Mouse (Mus musculus) CH12.LX (cell line): Measurements from ENCODE around the gene Ebi3. TPM values are rescaled to one million over a fixed set of nuclear protein-coding genes. Genes with fewer than 3 reads are reported as not detected.
A peak's percentile ranks its signal among the peaks of the same experiment; 100 is the strongest.
"Not testable (repeated sequence)": the region's sequence is repeated elsewhere in the genome, so short reads cannot be mapped to it uniquely, and the experiment has no call there.

Source experiments
- DNase-seq: peaks from one replicate; pipeline ENCODE4 v3.0.0-alpha.2; 2013; ENCODE audit errors: extremely low read depth
- H3K27ac ChIP-seq: 2 replicates; pipeline ENCODE4 v1.5.1; 2012; ENCODE audit warnings: low read depth, mild to moderate bottlenecking, control low read depth, moderate library complexity; ENCODE audit not compliant: insufficient read depth
- H3K27me3 ChIP-seq: replicated peaks from 2 replicates; pipeline ENCODE3; 2012; ENCODE audit warnings: inconsistent platforms
- H3K36me3 ChIP-seq, 2 experiments: replicated peaks in 1 of 2; 2 replicates each; pipeline versions ENCODE3 to v1.6.1; 2012; ENCODE audit warnings: inconsistent platforms in 1 of 2, low read length in 1 of 2, mild to moderate bottlenecking in 1 of 2, mixed read lengths in 1 of 2, moderate library complexity in 1 of 2; ENCODE audit not compliant: control insufficient read depth in 1 of 2, insufficient read depth in 1 of 2
- H3K4me1 ChIP-seq, 2 experiments: 2 replicates each; pipeline ENCODE4 v1.6.1; 2012; ENCODE audit warnings: inconsistent platforms in 1 of 2, moderate library complexity in 1 of 2; ENCODE audit not compliant: insufficient read depth in 2 of 2, control insufficient read depth in 1 of 2
- H3K4me2 ChIP-seq: 2 replicates; pipeline ENCODE4 v1.6.1; 2012; ENCODE audit warnings: low read depth, mild to moderate bottlenecking, control low read depth; ENCODE audit not compliant: poor library complexity, insufficient read depth, severe bottlenecking
- H3K4me3 ChIP-seq, 3 experiments: fragments of 150-350 bp in 1 of 3; sonication (generic) in 1 of 3; replicated peaks in 1 of 3; 2 replicates each; pipeline versions ENCODE3 to v1.5.1; 2011 to 2012; ENCODE audit warnings: low read depth in 2 of 3, low read length in 2 of 3, mild to moderate bottlenecking in 2 of 3, moderate library complexity in 2 of 3, control low read depth in 1 of 3, improper control_type of control experiment in 1 of 3, inconsistent platforms in 1 of 3, mixed read lengths in 1 of 3; ENCODE audit not compliant: poor library complexity in 1 of 3
- H3K79me2 ChIP-seq: replicated peaks from 2 replicates; pipeline ENCODE4 v1.6.1; 2012; ENCODE audit warnings: mild to moderate bottlenecking, moderate library complexity; ENCODE audit not compliant: control insufficient read depth, poor library complexity, insufficient read depth, severe bottlenecking; ENCODE audit errors: extremely low read depth
- H3K9ac ChIP-seq: 2 replicates; pipeline ENCODE4 v1.6.1; 2012; ENCODE audit warnings: low read depth, mild to moderate bottlenecking, control low read depth, moderate library complexity; ENCODE audit not compliant: insufficient read depth
- H3K9me3 ChIP-seq: replicated peaks from 2 replicates; pipeline ENCODE3; 2012; ENCODE audit warnings: low read length, inconsistent platforms, mixed read lengths
- BHLHE40 ChIP-seq: IDR thresholded peaks from 2 replicates; pipeline ENCODE4 v1.6.1; 2011; ENCODE audit warnings: mild to moderate bottlenecking, low read depth, low read length, improper control_type of control experiment
- CHD1 ChIP-seq: IDR thresholded peaks from 2 replicates; pipeline ENCODE4 v1.6.1; 2012; ENCODE audit warnings: low read depth, low read length, improper control_type of control experiment, inconsistent platforms
- E2F4 ChIP-seq: IDR thresholded peaks from 2 replicates; pipeline ENCODE4 v1.6.1; 2011; ENCODE audit warnings: low read depth, low read length, improper control_type of control experiment; ENCODE audit not compliant: insufficient replicate concordance
- ELF1 ChIP-seq: IDR thresholded peaks from 2 replicates; pipeline ENCODE4 v1.6.1; 2014; ENCODE audit warnings: low read depth, mild to moderate bottlenecking, inconsistent platforms, low read length, improper control_type of control experiment
- ETS1 ChIP-seq: conservative IDR thresholded peaks from 2 replicates; pipeline ENCODE4 v1.6.1; 2012; ENCODE audit warnings: low read depth, mild to moderate bottlenecking, inconsistent platforms, low read length, improper control_type of control experiment, moderate library complexity
- HCFC1 ChIP-seq: IDR thresholded peaks from 2 replicates; pipeline ENCODE4 v1.6.1; 2012; ENCODE audit warnings: low read depth, mild to moderate bottlenecking, inconsistent platforms, low read length, improper control_type of control experiment
- IRF4 ChIP-seq: IDR thresholded peaks from 2 replicates; pipeline ENCODE4 v1.6.1; 2014; ENCODE audit warnings: low read depth, mild to moderate bottlenecking, inconsistent platforms, low read length, improper control_type of control experiment
- KAT2A ChIP-seq: IDR thresholded peaks from 2 replicates; pipeline ENCODE4 v1.6.1; 2012; ENCODE audit warnings: low read length, improper control_type of control experiment, inconsistent platforms; ENCODE audit not compliant: insufficient replicate concordance
- MAFK ChIP-seq: IDR thresholded peaks from 2 replicates; pipeline ENCODE4 v1.6.1; 2011; ENCODE audit warnings: low read length, improper control_type of control experiment; ENCODE audit not compliant: insufficient replicate concordance
- MAX ChIP-seq: IDR thresholded peaks from 2 replicates; pipeline ENCODE4 v1.6.1; 2011; ENCODE audit warnings: low read length, improper control_type of control experiment
- MAZ ChIP-seq: IDR thresholded peaks from 2 replicates; pipeline ENCODE4 v1.6.1; 2012; ENCODE audit warnings: low read depth, mild to moderate bottlenecking, inconsistent platforms, low read length, improper control_type of control experiment, moderate library complexity
- MEF2A ChIP-seq: IDR thresholded peaks from 2 replicates; pipeline ENCODE4 v1.6.1; 2014; ENCODE audit warnings: low read depth, mild to moderate bottlenecking, inconsistent platforms, low read length, improper control_type of control experiment, borderline replicate concordance
- MXI1 ChIP-seq: IDR thresholded peaks from 2 replicates; pipeline ENCODE4 v1.6.1; 2011; ENCODE audit warnings: mild to moderate bottlenecking, low read depth, low read length, improper control_type of control experiment
- MYC ChIP-seq: IDR thresholded peaks from 2 replicates; pipeline ENCODE4 v1.6.1; 2011; ENCODE audit warnings: low read depth, mild to moderate bottlenecking, improper control_type of control experiment, low read length
- NELFE ChIP-seq: IDR thresholded peaks from 2 replicates; pipeline ENCODE4 v1.6.1; 2011; ENCODE audit warnings: low read depth, low read length, improper control_type of control experiment
- NRF1 ChIP-seq: IDR thresholded peaks from 2 replicates; pipeline ENCODE4 v1.6.1; 2014; ENCODE audit warnings: low read depth, mild to moderate bottlenecking, inconsistent platforms, low read length, improper control_type of control experiment, moderate library complexity
- PAX5 ChIP-seq: IDR thresholded peaks from 2 replicates; pipeline ENCODE4 v1.6.1; 2012; ENCODE audit warnings: low read length, inconsistent platforms, mixed read lengths
- POLR2A ChIP-seq: IDR thresholded peaks from 2 replicates; pipeline ENCODE4 v1.6.1; 2011; ENCODE audit warnings: low read depth, mild to moderate bottlenecking, improper control_type of control experiment, low read length
- POLR2AphosphoS2 ChIP-seq: IDR thresholded peaks from 2 replicates; pipeline ENCODE4 v1.6.1; 2011; ENCODE audit warnings: low read depth, low read length, improper control_type of control experiment
- RAD21 ChIP-seq: IDR thresholded peaks from 2 replicates; pipeline ENCODE4 v1.6.1; 2011; ENCODE audit warnings: low read depth, mild to moderate bottlenecking, low read length, improper control_type of control experiment, moderate library complexity
- SIN3A ChIP-seq: IDR thresholded peaks from 2 replicates; pipeline ENCODE4 v1.6.1; 2012; ENCODE audit warnings: low read length, improper control_type of control experiment, inconsistent platforms
- TBP ChIP-seq: conservative IDR thresholded peaks from 2 replicates; pipeline ENCODE4 v1.6.1; 2011; ENCODE audit warnings: low read depth, low read length, improper control_type of control experiment
- TCF12 ChIP-seq: IDR thresholded peaks from 2 replicates; pipeline ENCODE4 v1.6.1; 2014; ENCODE audit warnings: low read depth, mild to moderate bottlenecking, inconsistent platforms, low read length, improper control_type of control experiment
- USF2 ChIP-seq: conservative IDR thresholded peaks from 2 replicates; pipeline ENCODE4 v1.6.1; 2011; ENCODE audit warnings: low read depth, low read length, improper control_type of control experiment
- ZC3H11A ChIP-seq: IDR thresholded peaks from 2 replicates; pipeline ENCODE4 v1.6.1; 2012; ENCODE audit warnings: low read depth, mild to moderate bottlenecking, inconsistent platforms, low read length, improper control_type of control experiment
- ZMIZ1 ChIP-seq: IDR thresholded peaks from 2 replicates; pipeline ENCODE4 v1.6.1; 2012; ENCODE audit warnings: low read depth, mild to moderate bottlenecking, inconsistent platforms, low read length, improper control_type of control experiment
- ZNF384 ChIP-seq: IDR thresholded peaks from 2 replicates; pipeline ENCODE4 v1.6.1; 2012; ENCODE audit warnings: low read depth, low read length, improper control_type of control experiment, inconsistent platforms
- dilution Hi-C: fragments of 300-500 bp; cut with MboI; formaldehyde crosslinking; loops from 2 replicates; pipeline ENCODE4 v1.14.3; 2020; ENCODE audit warnings: low sequenced_read_pairs; ENCODE audit not compliant: extremely low pct_unique_long_range_greater_than_20kb, extremely low pct_ligation_motif_present
- in situ Hi-C: fragments of 300-500 bp; cut with MboI; formaldehyde crosslinking; loops from 3 replicates; pipeline ENCODE4 v1.14.3; 2019; ENCODE audit warnings: low sequenced_read_pairs, low pct_ligation_motif_present, low pct_unique_long_range_greater_than_20kb, mixed read lengths
- polyA plus RNA-seq: library from polyadenylated mRNA; unstranded; fragments of >175 nt; gene quantifications from 2 replicates; pipeline ENCODE4 v1.2.1, GENCODE M21; 2012; ENCODE audit warnings: low read depth; ENCODE audit not compliant: insufficient read length
- total RNA-seq, 2 experiments: library from RNA; depleted of rRNA; stranded (reverse); fragments of 300-350 nt in 1 of 2; fragments of >200 nt in 1 of 2; gene quantifications; 2 replicates each; pipeline ENCODE4 v1.2.3; 2012 to 2014

Gene Ebi3
- total and polyA plus RNA-seq, 3 experiments, result 60.3 to 207 (median 105) TPM

DNA sequence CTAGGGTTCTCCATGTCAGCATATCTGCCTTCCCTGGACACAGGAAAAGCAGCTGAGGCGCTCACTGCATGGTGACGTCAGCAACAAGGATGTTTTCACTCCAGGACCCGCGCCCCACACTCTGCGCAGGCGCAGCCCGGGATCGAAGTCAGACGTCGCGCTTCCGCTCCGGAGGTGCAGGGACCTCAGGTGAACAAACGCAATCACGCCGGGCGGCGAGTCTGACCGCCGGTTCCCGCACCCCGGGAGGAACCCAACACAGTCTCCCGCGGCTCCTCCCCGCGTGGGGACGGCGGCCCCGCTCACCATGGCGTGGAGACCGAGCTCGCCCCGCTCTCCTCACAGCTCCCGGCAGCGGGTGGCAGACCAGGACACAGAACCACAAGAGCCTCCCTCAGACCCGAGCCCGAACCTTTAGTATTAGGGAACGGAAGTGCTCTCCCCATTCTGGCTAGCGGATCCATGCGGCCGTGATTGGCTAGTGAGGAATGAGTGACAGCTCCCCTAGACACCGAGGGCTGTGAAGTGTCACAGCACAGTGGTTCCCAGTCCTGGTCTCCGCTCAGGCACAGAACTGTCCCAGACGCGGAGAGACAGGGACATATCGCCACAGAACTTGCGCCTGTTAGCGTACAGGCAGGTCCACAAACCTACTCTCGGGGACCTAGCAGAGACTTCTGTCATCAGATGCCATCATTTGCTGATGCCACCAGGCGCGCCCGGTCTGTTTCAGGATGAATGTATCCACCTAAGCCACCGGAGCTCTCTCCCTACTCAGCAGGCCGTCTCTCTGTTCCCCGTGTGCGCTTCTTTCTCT lies 7.4 kb upstream of the Ebi3 start:
- Histone ChIP-seq H3K9ac (peak overlapping the region; percentile 93), H3K4me2 (peak overlapping the region; percentile 79), H3K4me3 (peak overlapping the region; percentile 54 to 89 (median 68)), H3K4me1 (peaks cover 23 to 45% of the 10 kb centered on the region in 2 experiments), H3K36me3 (peaks cover 15 to 24% of the 10 kb centered on the region in 2 experiments), H3K27ac (peak overlapping the region; percentile 93)
- in situ Hi-C loops, dilution Hi-C loops, H3K27me3 ChIP-seq, H3K9me3 ChIP-seq, H3K79me2 ChIP-seq: not testable (repeated sequence)
- DNase-seq, result peak; percentile 83
- peak; percentile 46; the same call in 1 of the 2 replicates for TF ChIP-seq SIN3A
- 0 out of 2 replicates have a peak, but pooled peaks have one; percentile 14 for TF ChIP-seq BHLHE40
- TF ChIP-seq NELFE, result peak; percentile 81
- TF ChIP-seq POLR2AphosphoS2, result peak; percentile 63; the same call in 1 of the 2 replicates
- 0 out of 2 replicates have a peak, but pooled peaks have one; percentile 19 for TF ChIP-seq MAFK
- peak; percentile 57 for TF ChIP-seq HCFC1
- TF ChIP-seq MAZ, result 0 out of 2 replicates have a peak, but pooled peaks have one; percentile 37
- 0 out of 2 replicates have a peak, but pooled peaks have one; percentile 35 for TF ChIP-seq IRF4
- peak; percentile 83 for TF ChIP-seq ZMIZ1
- peak; percentile 51; the same call in 1 of the 2 replicates for TF ChIP-seq TCF12
- peak; percentile 80 for TF ChIP-seq NRF1
- TF ChIP-seq MXI1, result peak; percentile 37; the same call in 1 of the 2 replicates
- peak; percentile 75 for TF ChIP-seq POLR2A
- peak; percentile 42; the same call in 1 of the 2 replicates for TF ChIP-seq MAX
- peak; percentile 57 for TF ChIP-seq ELF1
- TF ChIP-seq TBP, result peak; percentile 81; the same call in 1 of the 2 replicates
- TF ChIP-seq ETS1, result peak; percentile 21; the same call in 1 of the 2 replicates

DNA sequence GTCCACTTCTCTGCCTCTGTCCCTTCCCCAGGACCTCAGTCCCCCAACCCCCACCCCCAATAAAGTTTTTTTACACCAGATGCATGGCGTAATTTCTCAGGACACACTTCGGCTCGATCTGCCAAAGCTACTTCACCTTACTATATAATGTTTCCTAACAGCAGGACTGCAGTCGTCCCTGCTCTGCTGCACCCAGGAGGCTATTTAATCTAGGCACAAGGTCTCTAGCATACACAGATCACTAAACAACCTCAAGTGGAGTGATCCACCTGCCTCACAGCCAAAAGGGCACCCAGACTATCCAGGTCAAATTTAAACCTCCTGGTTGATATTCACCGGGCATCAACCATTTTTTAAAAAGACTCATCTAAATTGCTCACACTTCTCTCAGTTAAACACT lies 6.7 kb upstream of the Ebi3 start:
- DNase-seq, result no peak
- H3K27me3 ChIP-seq, result no peaks in the 10 kb centered on the region
- H3K79me2 ChIP-seq, result peaks cover 5% of the 10 kb centered on the region; the same call in 1 of the 2 replicates
- peak overlapping the region; percentile 79 for H3K4me2 ChIP-seq
- TF ChIP-seq POLR2A (no peak), NRF1 (no peak), USF2 (no peak), MYC (no peak), MAX (no peak), MXI1 (no peak), POLR2AphosphoS2 (no peak), CHD1 (no peak), PAX5 (no peak), SIN3A (no peak), MEF2A (no peak), KAT2A (no peak), MAFK (no peak), E2F4 (no peak), HCFC1 (no peak), ZNF384 (no peak), ELF1 (no peak), RAD21 (no peak), ZC3H11A (no peak)
- in situ Hi-C loops (no loop called here), dilution Hi-C loops (no loop called here)
- peak overlapping the region; percentile 93 for H3K27ac ChIP-seq
- peaks cover 26 to 50% of the 10 kb centered on the region in 2 experiments for H3K4me1 ChIP-seq
- H3K9ac ChIP-seq, result peak overlapping the region; percentile 93
- peak overlapping the region; percentile 54 to 89 (median 68) for H3K4me3 ChIP-seq
- H3K36me3 ChIP-seq, result peaks cover 10 to 24% of the 10 kb centered on the region in 2 experiments
- H3K9me3 ChIP-seq, result peaks cover 2% of the 10 kb centered on the region
